Mouse (Mus musculus) lung, embryonic 14.5 days (tissue): Measurements from ENCODE around the gene Pak7. TPM values are rescaled to one million over a fixed set of nuclear protein-coding genes. Genes with fewer than 3 reads are reported as not detected.

Source experiments
- ATAC-seq: fragments of 200-750 bp; cut with Nextera tagmentation; 2 replicates; pipeline ENCODE4 v1.8.0; 2017; ENCODE audit warnings: mild to moderate bottlenecking, moderate TSS enrichment, moderate library complexity; ENCODE audit not compliant: insufficient read depth
- DNase-seq: peaks from one replicate; pipeline ENCODE4 v3.0.0-alpha.2; 2015
- H3K27ac ChIP-seq: fragments of 300-500 bp; sonication (generic); 2 replicates; pipeline ENCODE4 v1.5.1; 2014; ENCODE audit warnings: low read depth, mild to moderate bottlenecking, moderate library complexity
- H3K27me3 ChIP-seq: fragments of 300-500 bp; sonication (generic); 2 replicates; pipeline ENCODE4 v1.6.1; 2014; ENCODE audit warnings: low read length, control low read depth; ENCODE audit not compliant: insufficient read depth
- H3K36me3 ChIP-seq: fragments of 300-500 bp; sonication (generic); 2 replicates; pipeline ENCODE4 v1.6.1; 2014; ENCODE audit warnings: control low read depth; ENCODE audit not compliant: insufficient read depth
- H3K4me1 ChIP-seq: fragments of 300-500 bp; sonication (generic); 2 replicates; pipeline ENCODE4 v1.6.1; 2014; ENCODE audit warnings: antibody characterized with exemption, control low read depth; ENCODE audit not compliant: insufficient read depth
- H3K4me2 ChIP-seq: fragments of 300-500 bp; sonication (generic); 2 replicates; pipeline ENCODE4 v1.6.1; 2014; ENCODE audit warnings: mild to moderate bottlenecking
- H3K4me3 ChIP-seq: fragments of 300-500 bp; sonication (generic); 2 replicates; pipeline ENCODE4 v1.5.1; 2014; ENCODE audit warnings: low read depth, low read length
- H3K9ac ChIP-seq: fragments of 300-500 bp; sonication (generic); 2 replicates; pipeline ENCODE4 v1.6.1; 2014
- H3K9me3 ChIP-seq: fragments of 300-500 bp; sonication (generic); 2 replicates; pipeline ENCODE4 v1.6.1; 2016; ENCODE audit warnings: low read depth, low read length, control low read depth
- CTCF ChIP-seq: IDR thresholded peaks from 2 replicates; pipeline ENCODE4 v1.5.1; 2016; ENCODE audit warnings: antibody characterized with exemption, low read depth
- WGBS: fragments of 180-500 bp; shearing (Covaris S2); extraction: QIAGEN DNeasy Blood & Tissue Kit; methylation state at CpG from one replicate; pipeline ENCODE4 v1.1.7; 2014; 5-methylcytosine and 5-hydroxymethylcytosine counted together
- polyA plus RNA-seq: library from polyadenylated mRNA; unstranded; fragments of >200 nt; fragmentation: Nextera tagmentation; extraction: Ambion mirVana; gene quantifications from 2 replicates; pipeline ENCODE4 v1.2.1, GENCODE M21; 2014

The Pak7 gene
- polyA plus RNA-seq, 1 experiment from 2014 or later, result 0.64 TPM

GRCm38 (mm10) chr2:136095978-136096377 is 291.8 kb downstream of the Pak7 start:
- Histone ChIP-seq H3K4me2 (no peak overlapping the region), H3K36me3 (no peaks in the 10 kb centered on the region), H3K9ac (no peak overlapping the region), H3K9me3 (no peaks in the 10 kb centered on the region), H3K4me3 (no peak overlapping the region), H3K4me1 (no peaks in the 10 kb centered on the region), H3K27me3 (no peaks in the 10 kb centered on the region), H3K27ac (no peak overlapping the region)
- ATAC-seq, result no peak
- no peak for TF ChIP-seq CTCF
- WGBS, result 48% methylated on average over 2 of the region's 2 CpGs
- DNase-seq, result no peak

GRCm38 (mm10) chr2:136064356-136064755 is 323.4 kb downstream of the Pak7 start:
- Histone ChIP-seq H3K9me3 (no peaks in the 10 kb centered on the region), H3K4me3 (no peak overlapping the region), H3K9ac (no peak overlapping the region), H3K27ac (no peak overlapping the region), H3K4me2 (no peak overlapping the region), H3K27me3 (peaks cover 16% of the 10 kb centered on the region), H3K36me3 (no peaks in the 10 kb centered on the region), H3K4me1 (no peaks in the 10 kb centered on the region)
- no peak for ATAC-seq
- no peak for TF ChIP-seq CTCF
- no peak for DNase-seq
- 90% methylated on average over 1 of the region's 1 CpGs for WGBS

- no peaks in the 10 kb centered on the region for H3K36me3 ChIP-seq
- WGBS, result 2% methylated on average over 37 of the region's 37 CpGs
- H3K4me3 ChIP-seq, result peak overlapping the region; percentile 9; the same call in 1 of the 2 replicates
- H3K4me1 ChIP-seq, result no peaks in the 10 kb centered on the region
- H3K9ac ChIP-seq, result no peak overlapping the region
- no peak for TF ChIP-seq CTCF
- H3K27me3 ChIP-seq, result peaks cover 38% of the 10 kb centered on the region
- DNase-seq (no peak), ATAC-seq (0 out of 2 replicates have a peak, but pooled peaks have one; percentile 21)
- H3K4me2 ChIP-seq, result peak overlapping the region; percentile 29; the same call in 1 of the 2 replicates
- no peaks in the 10 kb centered on the region for H3K9me3 ChIP-seq
- no peak overlapping the region for H3K27ac ChIP-seq
These were observed 328.6 kb downstream of the Pak7 start for GRCm38 (mm10) chr2:136059029-136059669.

DNA sequence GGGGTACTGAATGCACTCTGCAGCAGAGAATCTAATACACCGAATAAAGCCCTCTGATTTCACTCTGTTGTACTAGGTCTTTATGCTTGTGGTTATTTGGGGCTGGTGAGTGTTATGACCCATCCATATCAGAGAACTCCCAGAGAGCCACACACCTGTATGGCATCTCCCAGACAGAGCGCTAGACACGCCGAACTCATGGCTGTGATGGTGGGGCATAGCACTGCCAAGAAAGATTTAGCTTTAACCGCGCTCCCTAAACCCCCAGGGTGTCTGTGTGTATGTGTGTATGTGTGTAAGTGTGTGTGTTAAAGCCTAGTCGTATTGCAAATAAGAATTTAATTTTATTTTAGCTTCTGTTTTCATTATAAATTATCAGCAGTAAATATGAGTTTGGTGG is 329.4 kb downstream of the Pak7 start:
- DNase-seq, result no peak
- 6% methylated on average over 7 of the region's 7 CpGs for WGBS
- peaks cover 42% of the 10 kb centered on the region for H3K27me3 ChIP-seq
- no peaks in the 10 kb centered on the region for H3K9me3 ChIP-seq
- H3K36me3 ChIP-seq, result no peaks in the 10 kb centered on the region
- H3K27ac ChIP-seq, result no peak overlapping the region
- TF ChIP-seq CTCF, result no peak
- no peaks in the 10 kb centered on the region for H3K4me1 ChIP-seq
- H3K9ac ChIP-seq, result no peak overlapping the region
- peak overlapping the region; percentile 4; the same call in 1 of the 2 replicates for H3K4me2 ChIP-seq
- no peak; the same call in 1 of the 2 replicates for ATAC-seq
- H3K4me3 ChIP-seq, result no peak overlapping the region

DNA sequence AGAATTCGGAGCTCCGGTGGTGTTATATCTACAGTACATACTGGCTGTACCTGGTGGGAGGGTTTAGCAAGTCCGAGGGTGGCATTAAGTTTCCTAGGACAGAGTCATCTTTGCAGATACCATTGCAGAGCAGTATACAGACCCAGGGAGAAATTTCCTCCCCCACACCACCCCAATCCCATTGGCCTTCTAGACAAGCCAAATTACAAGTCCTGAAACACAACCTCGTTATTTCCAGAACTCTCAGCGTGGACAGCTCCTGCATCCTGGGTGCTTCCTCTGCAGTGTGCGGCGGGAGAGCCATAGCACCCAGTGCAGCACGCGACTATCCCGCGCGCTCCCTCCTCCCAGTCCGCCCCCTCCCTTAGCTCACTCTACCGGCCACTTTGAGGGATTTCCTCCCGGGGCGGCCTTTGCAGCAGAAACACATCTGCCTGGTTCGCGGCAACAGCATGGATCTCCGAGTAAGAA is 329.9 kb downstream of the Pak7 start:
- Histone ChIP-seq H3K9me3 (no peaks in the 10 kb centered on the region), H3K36me3 (no peaks in the 10 kb centered on the region), H3K4me1 (no peaks in the 10 kb centered on the region), H3K9ac (no peak overlapping the region), H3K4me2 (peak overlapping the region; percentile 4; the same call in 1 of the 2 replicates), H3K27ac (no peak overlapping the region), H3K27me3 (peaks cover 42% of the 10 kb centered on the region), H3K4me3 (no peak overlapping the region)
- 7% methylated on average over 19 of the region's 19 CpGs for WGBS
- DNase-seq (peak; percentile 54), ATAC-seq (peak; percentile 75; the same call in 1 of the 2 replicates)
- TF ChIP-seq CTCF, result no peak

GRCm38 (mm10) chr2:136051688-136052289 is 336.0 kb downstream of the Pak7 start, which contains the start of gene Lamp5:
TSS of gene Lamp5 (plus strand) at chr2:136052239.
- no peak within 1 kb of the TSS for H3K27ac ChIP-seq
- DNase-seq (peak; percentile 7), ATAC-seq (peak; percentile 35; the same call in 1 of the 2 replicates)
- H3K27me3 ChIP-seq, result peaks cover 20% of the 10 kb centered on the region; the same call in 1 of the 2 replicates
- 4% methylated on average over 8 of the region's 8 CpGs for WGBS
- H3K4me2 ChIP-seq, result peak within 1 kb of the TSS; percentile 48
- no peak within 1 kb of the TSS for H3K9ac ChIP-seq
- no peaks in the 10 kb centered on the region for H3K4me1 ChIP-seq
- H3K36me3 ChIP-seq, result no peaks in the 10 kb centered on the region
- no peaks in the 10 kb centered on the region for H3K9me3 ChIP-seq
- TF ChIP-seq CTCF, result no peak
- H3K4me3 ChIP-seq, result peak within 1 kb of the TSS; percentile 20; the same call in 1 of the 2 replicates
